Mouse (Mus musculus) forebrain, embryonic 11.5 days (tissue): ENCODE data around the gene Cx3cl1. TPM values are rescaled to one million over a fixed set of nuclear protein-coding genes. Genes with fewer than 3 reads are reported as not detected.

ENCODE experiments used
- ATAC-seq: fragments of 200-750 bp; cut with Nextera tagmentation; replicated peaks from 2 replicates; pipeline ENCODE4 v1.8.0; 2017; ENCODE audit warnings: moderate TSS enrichment; ENCODE audit not compliant: low FRiP score
- DNase-seq: peaks from one replicate; pipeline ENCODE4 v3.0.0-alpha.2; 2017; ENCODE audit warnings: low spot score
- H3K27ac ChIP-seq: fragments of 300-500 bp; sonication (generic); 2 replicates; pipeline ENCODE4 v1.5.1; 2014; ENCODE audit warnings: low read depth, low read length
- H3K27me3 ChIP-seq: fragments of 300-500 bp; sonication (generic); 2 replicates; pipeline ENCODE4 v1.6.1; 2014; ENCODE audit warnings: mild to moderate bottlenecking, low read length, mixed read lengths; ENCODE audit not compliant: control insufficient read depth, insufficient read depth
- H3K36me3 ChIP-seq: fragments of 300-500 bp; sonication (generic); 2 replicates; pipeline ENCODE4 v1.6.1; 2014; ENCODE audit warnings: mild to moderate bottlenecking, low read length, moderate library complexity, mixed read lengths; ENCODE audit not compliant: control insufficient read depth, insufficient read depth
- H3K4me1 ChIP-seq: fragments of 300-500 bp; sonication (generic); replicated peaks from 2 replicates; pipeline ENCODE4 v1.6.1; 2014; ENCODE audit warnings: low read length, mixed read lengths; ENCODE audit not compliant: control insufficient read depth, insufficient read depth
- H3K4me2 ChIP-seq: fragments of 300-500 bp; sonication (generic); 2 replicates; pipeline ENCODE4 v1.6.1; 2014; ENCODE audit warnings: low read depth, mild to moderate bottlenecking, low read length, moderate library complexity, mixed read lengths; ENCODE audit not compliant: severe bottlenecking
- H3K4me3 ChIP-seq: fragments of 300-500 bp; sonication (generic); 2 replicates; pipeline ENCODE4 v1.5.1; 2014; ENCODE audit warnings: low read depth, low read length
- H3K9ac ChIP-seq: fragments of 300-500 bp; sonication (generic); 2 replicates; pipeline ENCODE4 v1.6.1; 2014; ENCODE audit warnings: low read length
- H3K9me3 ChIP-seq: fragments of 300-500 bp; sonication (generic); 2 replicates; pipeline ENCODE4 v1.6.1; 2016; ENCODE audit warnings: low read length, mixed read lengths; ENCODE audit not compliant: control insufficient read depth
- WGBS: fragments of 180-500 bp; shearing (Covaris S2); extraction: QIAGEN DNeasy Blood & Tissue Kit; methylation state at CpG from one replicate; pipeline ENCODE4 v1.1.7; 2014; 5-methylcytosine and 5-hydroxymethylcytosine counted together
- polyA plus RNA-seq: library from polyadenylated mRNA; unstranded; fragments of >200 nt; fragmentation: Nextera tagmentation; extraction: Ambion mirVana; gene quantifications from 2 replicates; pipeline ENCODE4 v1.2.1, GENCODE M21; 2014

The Cx3cl1 gene
- 8.8 and 9.4 TPM in 2 replicates for polyA plus RNA-seq

- no peak within 1 kb of the TSS for H3K27ac ChIP-seq
Measured at GRCm38 (mm10) chr8:94771941-94772670, at the start of gene Cx3cl1. Gene Cx3cl1 (plus strand): TSS chr8:94772009.

GRCm38 (mm10) chr8:94725998-94726397 lies 45.8 kb upstream of the Cx3cl1 start:
- 89% methylated on average over 5 of the region's 5 CpGs for WGBS
- H3K9ac ChIP-seq: no peak overlapping the region
- no peaks in the 10 kb centered on the region for H3K9me3 ChIP-seq
- no peaks in the 10 kb centered on the region for H3K4me1 ChIP-seq
- no peaks in the 10 kb centered on the region for H3K36me3 ChIP-seq
- ATAC-seq (no peak), DNase-seq (no peak)
- H3K27me3 ChIP-seq: no peaks in the 10 kb centered on the region
- H3K4me3 ChIP-seq: no peak overlapping the region
- no peak overlapping the region for H3K4me2 ChIP-seq
- H3K27ac ChIP-seq: no peak overlapping the region

More at GRCm38 (mm10) chr8:94771941-94772670, at the start of gene Cx3cl1:
- Histone ChIP-seq H3K9me3 (no peaks in the 10 kb centered on the region), H3K9ac (peak within 1 kb of the TSS; percentile 71), H3K36me3 (no peaks in the 10 kb centered on the region), H3K4me3 (peak within 1 kb of the TSS; percentile 50), H3K27me3 (peaks cover 2% of the 10 kb centered on the region), H3K4me1 (peaks cover 24% of the 10 kb centered on the region), H3K4me2 (peak within 1 kb of the TSS; percentile 93)
- DNase-seq (peak; percentile 88), ATAC-seq (peak; percentile 90)
- WGBS: under 1% methylated on average over 38 of the region's 38 CpGs

- WGBS: 75% methylated on average over 4 of the region's 4 CpGs
- peak; percentile 21 for DNase-seq
Measured at GRCm38 (mm10) chr8:94729301-94729700, 42.5 kb upstream of the Cx3cl1 start.

GRCm38 (mm10) chr8:94733821-94734465 lies 37.9 kb upstream of the Cx3cl1 start:
- no peak for ATAC-seq
- H3K4me1 ChIP-seq: no peaks in the 10 kb centered on the region
- no peak overlapping the region for H3K4me3 ChIP-seq
- H3K36me3 ChIP-seq: no peaks in the 10 kb centered on the region
- peak; percentile 50 for DNase-seq
- no peaks in the 10 kb centered on the region for H3K27me3 ChIP-seq
- no peak overlapping the region for H3K9ac ChIP-seq
- H3K4me2 ChIP-seq: no peak overlapping the region
- 72% methylated on average over 5 of the region's 5 CpGs for WGBS
- no peaks in the 10 kb centered on the region for H3K9me3 ChIP-seq
- H3K27ac ChIP-seq: no peak overlapping the region

More at GRCm38 (mm10) chr8:94729301-94729700, 42.5 kb upstream of the Cx3cl1 start:
- H3K4me1 ChIP-seq: no peaks in the 10 kb centered on the region
- H3K9ac ChIP-seq: no peak overlapping the region
- no peak overlapping the region for H3K4me2 ChIP-seq
- no peak overlapping the region for H3K4me3 ChIP-seq
- H3K9me3 ChIP-seq: no peaks in the 10 kb centered on the region
- no peaks in the 10 kb centered on the region for H3K27me3 ChIP-seq
- H3K36me3 ChIP-seq: no peaks in the 10 kb centered on the region
- no peak overlapping the region for H3K27ac ChIP-seq
- no peak for ATAC-seq

- H3K4me3 ChIP-seq: no peak overlapping the region
- no peaks in the 10 kb centered on the region for H3K4me1 ChIP-seq
- DNase-seq: peak; percentile 20
- no peaks in the 10 kb centered on the region for H3K9me3 ChIP-seq
- H3K9ac ChIP-seq: no peak overlapping the region
- H3K27me3 ChIP-seq: no peaks in the 10 kb centered on the region
- WGBS: 84% methylated on average over 7 of the region's 7 CpGs
- no peak overlapping the region for H3K27ac ChIP-seq
- no peak overlapping the region for H3K4me2 ChIP-seq
- ATAC-seq: no peak
- no peaks in the 10 kb centered on the region for H3K36me3 ChIP-seq
Measured at GRCm38 (mm10) chr8:94734735-94735350, 37.0 kb upstream of the Cx3cl1 start.

- Histone ChIP-seq H3K4me2 (no peak overlapping the region), H3K27me3 (no peaks in the 10 kb centered on the region), H3K9me3 (no peaks in the 10 kb centered on the region), H3K27ac (no peak overlapping the region), H3K4me3 (no peak overlapping the region), H3K4me1 (no peaks in the 10 kb centered on the region), H3K36me3 (no peaks in the 10 kb centered on the region), H3K9ac (no peak overlapping the region)
- no peak for ATAC-seq
- WGBS: 78% methylated on average over 5 of the region's 5 CpGs
- DNase-seq: peak; percentile 41
Measured at GRCm38 (mm10) chr8:94735426-94736094, 36.2 kb upstream of the Cx3cl1 start.

GRCm38 (mm10) chr8:94739829-94740228 lies 32.0 kb upstream of the Cx3cl1 start:
- ATAC-seq (no peak), DNase-seq (no peak)
- no peaks in the 10 kb centered on the region for H3K36me3 ChIP-seq
- H3K27ac ChIP-seq: no peak overlapping the region
- H3K4me3 ChIP-seq: no peak overlapping the region
- H3K4me1 ChIP-seq: no peaks in the 10 kb centered on the region
- no peaks in the 10 kb centered on the region for H3K9me3 ChIP-seq
- 91% methylated on average over 6 of the region's 6 CpGs for WGBS
- H3K9ac ChIP-seq: no peak overlapping the region
- H3K27me3 ChIP-seq: no peaks in the 10 kb centered on the region
- H3K4me2 ChIP-seq: no peak overlapping the region

- no peak for DNase-seq
- Histone ChIP-seq H3K27me3 (no peaks in the 10 kb centered on the region), H3K4me3 (no peak overlapping the region), H3K27ac (no peak overlapping the region), H3K36me3 (no peaks in the 10 kb centered on the region), H3K9ac (no peak overlapping the region), H3K4me2 (no peak overlapping the region), H3K4me1 (no peaks in the 10 kb centered on the region), H3K9me3 (no peaks in the 10 kb centered on the region)
- WGBS: 87% methylated on average over 3 of the region's 3 CpGs
- no peak for ATAC-seq
Measured at GRCm38 (mm10) chr8:94740591-94740990, 31.2 kb upstream of the Cx3cl1 start.
